In the genomic region with DNA sequence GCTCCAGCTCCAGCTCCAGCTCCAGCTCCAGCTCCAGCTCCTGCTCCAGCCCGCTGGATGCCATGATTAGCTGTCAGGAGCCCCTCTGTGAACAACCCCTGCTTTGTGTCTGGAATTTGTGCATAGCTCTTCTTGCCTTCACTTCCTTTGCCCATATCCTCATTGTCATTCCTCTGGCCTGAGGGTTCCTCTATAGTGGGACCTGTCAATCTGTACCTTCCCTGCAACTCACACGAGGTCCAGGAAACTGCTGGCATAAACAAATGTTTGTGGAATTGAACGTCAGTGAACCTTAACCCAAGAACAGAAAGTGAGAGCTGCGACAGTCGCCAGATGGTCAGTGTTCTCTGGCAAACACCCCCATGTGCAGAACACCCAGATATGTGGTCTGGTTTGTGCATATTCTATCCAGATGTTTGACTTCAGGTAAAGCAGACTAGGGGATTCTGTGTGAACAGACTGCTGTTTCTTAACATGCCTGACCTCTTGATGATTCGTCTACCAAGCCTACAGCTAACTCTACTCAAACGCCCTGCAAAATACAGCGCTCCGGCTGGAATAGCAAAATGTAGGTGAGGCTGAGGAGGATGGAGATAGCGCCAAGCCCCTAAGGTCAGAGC, we compare ENCODE assay signal across 13 mouse cellular contexts.
A peak's percentile ranks its signal among the peaks of the same experiment; 100 is the strongest.
DNase-seq lines count a peak whose midpoint lies in the region; ATAC-seq lines count a peak whose summit lies in the region.
"Had no signal": no experiment of that assay in that cellular context is flagged by ENCODE, and none has a peak within 500 bp of the region (broad histone marks: within the 10 kb centered on the region; RNA-seq: fewer than 3 reads in every experiment).

No protein-coding gene starts in this region.

- WGBS in hindbrain, embryonic 11.5 days, result 60% methylated on average over 10 of the region's 10 CpGs
- WGBS in hindbrain, embryonic 14.5 days, result 62% methylated on average over 10 of the region's 10 CpGs
- 42% methylated on average over 10 of the region's 10 CpGs for WGBS in embryonic facial prominence, embryonic 11.5 days
- 30% methylated on average over 10 of the region's 10 CpGs for WGBS in limb, embryonic 13.5 days

- no peaks in the 10 kb centered on the region for H3K4me1 ChIP-seq in hindbrain, embryonic 11.5 days (replicated peaks; ENCODE audit: control insufficient read depth, insufficient read depth, low read length)
- H3K4me1 ChIP-seq in hindbrain, embryonic 14.5 days (replicated peaks; ENCODE audit: control insufficient read depth, insufficient read depth, low read length), result no peaks in the 10 kb centered on the region
- no peaks in the 10 kb centered on the region for H3K4me1 ChIP-seq in embryonic facial prominence, embryonic 11.5 days (ENCODE audit: control insufficient read depth, insufficient read depth, low read length)
- peaks cover 31% of the 10 kb centered on the region for H3K4me1 ChIP-seq in limb, embryonic 13.5 days

- no peak overlapping the region for H3K27ac ChIP-seq in hindbrain, embryonic 11.5 days (ENCODE audit: low read depth, low read length)
- no peak overlapping the region for H3K27ac ChIP-seq in hindbrain, embryonic 14.5 days
- 0 out of 2 replicates have a peak overlapping the region, but pooled peaks have one; percentile 16 for H3K27ac ChIP-seq in embryonic facial prominence, embryonic 11.5 days (replicated peaks; ENCODE audit: low read depth, low read length)
- peak overlapping the region; percentile 28; the same call in 1 of the 2 replicates for H3K27ac ChIP-seq in limb, embryonic 13.5 days

- ATAC-seq in hindbrain, embryonic 11.5 days (ENCODE audit: low FRiP score), result no peak
- ATAC-seq in hindbrain, embryonic 14.5 days (ENCODE audit: low FRiP score), result no peak
- ATAC-seq in embryonic facial prominence, embryonic 11.5 days (replicated peaks; ENCODE audit: insufficient number of reproducible peaks, low FRiP score, low TSS enrichment, low read depth), result 0 out of 2 replicates have a peak, but pooled peaks have one; percentile 40
- ATAC-seq in limb, embryonic 13.5 days (ENCODE audit: low FRiP score, low read depth), result no peak
- ATAC-seq: forebrain, embryonic 14.5 days had no signal

- H3K4me2 ChIP-seq in hindbrain, embryonic 11.5 days (replicated peaks; ENCODE audit: low read depth, low read length), result no peak overlapping the region
- H3K4me2 ChIP-seq in hindbrain, embryonic 14.5 days (replicated peaks), result no peak overlapping the region
- no peak overlapping the region for H3K4me2 ChIP-seq in embryonic facial prominence, embryonic 11.5 days (ENCODE audit: low read depth, low read length)
- H3K4me2 ChIP-seq in limb, embryonic 13.5 days (replicated peaks), result peak overlapping the region; percentile 40

- H3K9ac ChIP-seq in hindbrain, embryonic 11.5 days (ENCODE audit: low read depth, low read length), result no peak overlapping the region
- H3K9ac ChIP-seq in hindbrain, embryonic 14.5 days, result no peak overlapping the region
- H3K9ac ChIP-seq in embryonic facial prominence, embryonic 11.5 days (replicated peaks; ENCODE audit: low read length), result no peak overlapping the region
- H3K9ac ChIP-seq in limb, embryonic 13.5 days, result no peak overlapping the region

- no peaks in the 10 kb centered on the region for H3K9me3 ChIP-seq in hindbrain, embryonic 11.5 days (ENCODE audit: control insufficient read depth, low read length)
- H3K9me3 ChIP-seq in hindbrain, embryonic 14.5 days (ENCODE audit: control insufficient read depth, low read length), result no peaks in the 10 kb centered on the region
- no peaks in the 10 kb centered on the region for H3K9me3 ChIP-seq in embryonic facial prominence, embryonic 11.5 days (replicated peaks; ENCODE audit: control insufficient read depth, low read length)
- H3K9me3 ChIP-seq in limb, embryonic 13.5 days, result no peaks in the 10 kb centered on the region

- H3K27me3 ChIP-seq in hindbrain, embryonic 11.5 days (ENCODE audit: control insufficient read depth, insufficient read depth, low read length), result no peaks in the 10 kb centered on the region
- H3K27me3 ChIP-seq in hindbrain, embryonic 14.5 days (ENCODE audit: control insufficient read depth, insufficient read depth, low read length), result no peaks in the 10 kb centered on the region
- no peaks in the 10 kb centered on the region for H3K27me3 ChIP-seq in embryonic facial prominence, embryonic 11.5 days (ENCODE audit: control insufficient read depth, insufficient read depth, low read length)
- H3K27me3 ChIP-seq in limb, embryonic 13.5 days, result peaks cover 8% of the 10 kb centered on the region; the same call in 1 of the 2 replicates

- no peaks in the 10 kb centered on the region for H3K36me3 ChIP-seq in hindbrain, embryonic 11.5 days (ENCODE audit: control insufficient read depth, insufficient read depth, low read length)
- no peaks in the 10 kb centered on the region for H3K36me3 ChIP-seq in hindbrain, embryonic 14.5 days (replicated peaks; ENCODE audit: control insufficient read depth, insufficient read depth)
- no peaks in the 10 kb centered on the region for H3K36me3 ChIP-seq in embryonic facial prominence, embryonic 11.5 days (replicated peaks; ENCODE audit: control insufficient read depth, insufficient read depth, low read depth, low read length)
- no peaks in the 10 kb centered on the region for H3K36me3 ChIP-seq in limb, embryonic 13.5 days

- H3K4me3 ChIP-seq in hindbrain, embryonic 11.5 days (ENCODE audit: low read depth, low read length), result no peak overlapping the region
- H3K4me3 ChIP-seq in hindbrain, embryonic 14.5 days (replicated peaks; ENCODE audit: low read length), result no peak overlapping the region
- no peak overlapping the region for H3K4me3 ChIP-seq in embryonic facial prominence, embryonic 11.5 days (ENCODE audit: low read depth, low read length)
- no peak overlapping the region for H3K4me3 ChIP-seq in limb, embryonic 13.5 days

- peak; percentile 5 for DNase-seq in hindbrain, embryonic 11.5 days (ENCODE audit: low spot score)
- DNase-seq in hindbrain, embryonic 14.5 days (ENCODE audit: low spot score), result no peak
- DNase-seq in lung, postnatal 10 days, result peak; percentile 15
- no peak for DNase-seq in lung, postnatal 25 days (ENCODE audit: low spot score)
- peak; percentile 55 for DNase-seq in embryonic facial prominence, embryonic 11.5 days (ENCODE audit: low spot score)
- no peak for DNase-seq in thymus, postnatal 25 days
- DNase-seq in cerebellum, adult 8-10 months, result no peak
- DNase-seq: adrenal gland, postnatal 14 days; gastrocnemius, postnatal 10 days; kidney, adult 11 months; spleen, adult 18-20 months had no signal

Comparison
In these comparisons a context has a peak if more than half of its experiments do, and no peak if none do; other contexts are left out.
1. DNase-seq: peak in hindbrain, embryonic 11.5 days (single experiment), lung, postnatal 10 days (single experiment) and embryonic facial prominence, embryonic 11.5 days (single experiment); none in hindbrain, embryonic 14.5 days (single experiment), lung, postnatal 25 days (single experiment), thymus, postnatal 25 days (single experiment) and cerebellum, adult 8-10 months (single experiment).
2. H3K27ac ChIP-seq: peak in embryonic facial prominence, embryonic 11.5 days (single experiment) and limb, embryonic 13.5 days (single experiment); none in hindbrain, embryonic 11.5 days (single experiment) and hindbrain, embryonic 14.5 days (single experiment).